Mouse (Mus musculus): ENCODE data around the gene Gm11985.

Gene Gm11985

DNA sequence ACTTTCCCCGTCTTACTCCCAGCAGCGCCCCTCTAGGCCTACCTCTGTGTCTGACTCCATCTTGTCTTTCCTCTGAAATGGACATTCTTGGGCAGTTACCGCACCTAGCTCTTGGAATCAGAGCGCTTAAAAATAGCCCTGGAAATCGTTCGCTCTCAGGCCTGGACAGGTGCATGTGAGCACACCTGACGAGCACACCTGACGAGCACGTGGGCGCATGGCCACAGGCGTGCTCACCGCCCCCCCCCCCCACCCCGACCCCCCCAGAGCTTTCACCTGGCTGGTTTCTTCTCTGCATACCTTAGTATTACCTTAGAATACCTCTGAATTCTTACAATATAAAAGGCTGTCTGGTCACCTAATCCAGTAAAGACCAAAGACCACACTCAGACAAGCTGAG is at the start of gene Gm11985:
TSS of gene Gm11985 (minus strand) at position 101 of the 400 bp plus-strand sequence.
- no peak for TF ChIP-seq GATA4 (IDR thresholded peaks at IDR 0.05; ENCODE audit: insufficient replicate concordance, low read length)

DNA sequence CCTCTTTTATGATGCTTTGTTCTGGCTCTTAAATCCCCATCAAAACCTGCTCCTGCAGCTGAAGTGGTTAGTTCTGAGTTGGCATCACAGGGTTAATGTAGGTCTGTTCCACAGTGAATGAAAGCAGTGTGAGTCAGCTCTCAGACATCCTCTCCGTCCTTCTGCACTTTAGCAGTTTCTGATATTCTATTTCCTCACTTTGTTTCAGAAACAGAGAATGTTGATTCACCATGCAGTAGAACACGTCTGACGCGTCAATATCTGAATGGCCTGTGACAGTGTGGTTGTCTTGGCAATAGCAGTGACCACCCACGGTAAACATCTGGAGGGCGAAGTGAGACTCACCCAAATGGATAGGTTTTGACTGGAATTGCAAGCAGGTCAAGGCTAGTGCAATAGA is 49.3 kb upstream of the Gm11985 start:
- no peak for TF ChIP-seq GATA4 (IDR thresholded peaks at IDR 0.05; ENCODE audit: insufficient replicate concordance, low read length)

DNA sequence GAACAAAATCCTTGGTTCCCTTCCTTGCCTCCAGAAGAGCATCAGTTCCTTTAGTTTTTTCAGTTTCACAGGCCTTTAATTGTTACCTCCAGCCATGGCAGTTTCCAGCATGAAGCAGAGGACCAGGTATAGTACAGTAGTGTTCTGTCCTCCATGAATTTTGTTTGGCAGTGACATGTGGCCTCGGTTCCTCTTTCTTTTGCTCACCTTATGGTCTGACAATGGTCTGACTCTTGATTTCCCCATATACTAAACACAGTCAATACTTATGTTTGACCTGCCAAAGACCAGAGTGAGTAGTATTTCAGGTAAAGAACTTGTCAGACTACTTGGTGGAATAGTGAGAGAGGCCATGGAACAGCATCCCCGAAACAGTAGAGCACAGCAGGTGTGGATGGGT is 48.4 kb upstream of the Gm11985 start:
- no peak for TF ChIP-seq GATA4 (IDR thresholded peaks at IDR 0.05; ENCODE audit: insufficient replicate concordance, low read length)

DNA sequence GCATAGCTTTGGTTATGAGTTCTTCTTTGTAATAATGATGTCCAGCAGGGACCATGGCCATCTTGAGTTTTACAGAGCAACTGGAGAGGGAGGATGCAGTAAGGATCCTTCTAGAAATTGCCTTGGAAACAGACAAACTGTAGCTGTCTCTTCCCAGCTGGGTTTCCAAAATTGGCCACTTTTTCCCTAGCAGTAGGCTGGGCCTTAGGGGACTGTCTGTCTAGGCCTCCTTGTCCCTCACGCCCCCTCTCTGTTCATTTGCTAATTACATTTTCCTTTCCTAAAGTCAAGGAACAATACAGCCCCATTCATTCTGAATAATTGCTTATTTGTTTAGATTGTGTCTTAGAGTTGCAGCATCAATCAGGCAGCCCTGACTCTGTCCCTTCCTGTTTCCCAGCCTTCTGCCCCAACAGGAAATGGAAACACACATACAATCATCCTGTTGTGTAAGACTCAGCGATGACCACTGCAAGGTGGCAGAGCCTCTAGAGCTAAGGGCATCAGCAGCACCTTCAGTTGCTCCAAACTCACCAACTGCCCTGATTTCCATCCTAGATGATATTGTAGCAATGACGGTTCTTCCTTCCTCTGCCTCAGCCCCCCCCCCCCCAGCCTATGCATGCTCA is 46.7 kb upstream of the Gm11985 start:
- TF ChIP-seq GATA4 (IDR thresholded peaks at IDR 0.05; ENCODE audit: insufficient replicate concordance, low read length) = no peak

DNA sequence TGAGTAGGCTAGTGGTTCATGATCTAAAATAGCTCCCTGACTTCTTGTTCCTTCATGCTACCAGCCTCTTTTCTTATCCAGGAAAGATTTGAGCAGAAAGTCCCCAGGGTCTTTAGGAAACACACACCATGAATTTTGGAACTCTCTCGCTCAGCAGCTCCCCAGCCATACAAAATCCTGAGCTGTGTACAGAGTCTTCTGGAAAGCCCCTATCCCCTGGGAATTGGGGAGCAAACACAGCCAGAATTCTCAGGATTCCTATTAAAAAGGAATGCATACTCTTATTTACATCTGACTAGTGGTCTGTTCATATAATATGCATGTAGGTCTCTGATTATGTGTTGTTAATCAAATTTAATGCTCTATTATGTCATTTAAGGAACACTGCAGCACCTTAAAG is 46.1 kb upstream of the Gm11985 start:
- no peak for TF ChIP-seq GATA4 (IDR thresholded peaks at IDR 0.05; ENCODE audit: insufficient replicate concordance, low read length)

DNA sequence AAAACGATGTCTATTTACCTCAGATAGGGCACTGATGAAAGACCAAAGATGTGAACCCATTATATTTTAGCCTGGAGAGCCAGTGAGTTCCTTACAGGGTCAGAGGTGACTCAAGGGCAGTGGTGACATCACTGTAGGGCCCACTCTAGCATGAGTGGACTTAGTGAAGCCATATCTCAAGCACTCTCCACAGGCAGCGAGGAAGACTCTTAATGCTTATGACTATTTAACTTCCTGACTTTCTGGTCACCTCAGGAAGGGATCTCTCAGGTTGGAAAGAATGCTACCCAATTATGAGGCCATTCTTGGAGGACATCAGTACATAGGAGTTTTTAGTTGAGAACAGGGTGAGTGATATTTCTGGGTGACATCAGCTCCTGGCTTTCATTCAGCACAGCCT is 45.0 kb upstream of the Gm11985 start:
- TF ChIP-seq GATA4 (IDR thresholded peaks at IDR 0.05; ENCODE audit: insufficient replicate concordance, low read length) = no peak

DNA sequence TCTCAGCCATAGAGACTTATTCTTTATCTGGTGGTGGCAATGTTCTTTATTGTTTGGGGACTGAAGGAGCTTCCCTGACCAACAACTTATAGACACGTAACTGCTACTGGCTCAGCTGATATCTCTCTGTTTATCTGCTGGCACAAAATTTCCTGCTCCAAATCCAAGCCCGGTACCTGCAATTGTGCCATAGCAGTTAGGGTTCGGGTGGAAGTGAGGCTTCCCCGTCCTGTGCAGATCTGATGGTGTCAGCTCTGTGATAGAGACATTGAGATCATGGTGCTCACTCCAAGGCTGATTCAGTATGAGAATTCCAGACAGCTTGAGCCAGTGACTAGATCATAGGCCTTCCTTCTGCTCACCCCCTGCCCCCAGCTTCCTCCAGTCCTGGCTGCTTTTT is 43.6 kb upstream of the Gm11985 start:
- no peak for TF ChIP-seq GATA4 (IDR thresholded peaks at IDR 0.05; ENCODE audit: insufficient replicate concordance, low read length)

DNA sequence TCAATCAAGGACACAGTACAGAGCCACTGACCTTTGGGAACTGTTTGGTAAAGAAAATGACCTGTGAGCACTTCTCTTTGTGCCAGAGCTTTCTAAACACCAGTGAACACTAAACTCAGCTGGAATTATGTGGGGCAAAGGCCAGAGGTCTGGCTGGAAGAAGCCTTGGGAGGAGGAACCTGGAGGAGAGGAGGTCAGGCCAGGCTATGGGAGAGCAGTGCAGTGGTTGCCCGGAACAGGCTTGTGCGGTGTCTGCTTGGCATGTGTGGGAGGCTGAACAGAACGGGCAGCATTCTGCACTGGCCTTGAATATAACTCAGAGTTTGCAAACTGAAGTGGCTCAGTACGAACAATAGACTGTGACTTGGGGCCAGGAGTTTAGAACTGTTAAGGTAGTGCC is 41.6 kb upstream of the Gm11985 start:
- TF ChIP-seq GATA4 (IDR thresholded peaks at IDR 0.05; ENCODE audit: insufficient replicate concordance, low read length) = no peak

DNA sequence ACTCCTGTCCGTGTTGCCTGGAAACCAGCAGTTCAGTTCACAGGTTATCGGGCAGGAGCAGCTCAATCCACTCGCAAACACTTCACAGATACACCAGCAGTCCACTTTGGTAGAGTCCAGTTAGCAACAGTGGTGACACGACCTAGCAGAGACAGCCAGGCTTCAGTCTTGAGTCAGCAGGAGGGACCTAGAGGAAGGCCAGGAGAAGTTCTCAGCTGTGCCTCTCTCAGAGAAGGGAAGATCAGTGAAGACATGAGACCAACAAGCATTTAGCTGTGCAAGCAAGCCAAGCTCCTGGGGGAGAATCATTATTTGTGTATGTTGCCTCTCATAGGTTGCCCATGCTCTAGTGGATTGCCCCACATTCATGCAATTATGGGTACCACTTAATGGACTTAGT is 39.7 kb upstream of the Gm11985 start:
- no peak for TF ChIP-seq GATA4 (IDR thresholded peaks at IDR 0.05; ENCODE audit: insufficient replicate concordance, low read length)

DNA sequence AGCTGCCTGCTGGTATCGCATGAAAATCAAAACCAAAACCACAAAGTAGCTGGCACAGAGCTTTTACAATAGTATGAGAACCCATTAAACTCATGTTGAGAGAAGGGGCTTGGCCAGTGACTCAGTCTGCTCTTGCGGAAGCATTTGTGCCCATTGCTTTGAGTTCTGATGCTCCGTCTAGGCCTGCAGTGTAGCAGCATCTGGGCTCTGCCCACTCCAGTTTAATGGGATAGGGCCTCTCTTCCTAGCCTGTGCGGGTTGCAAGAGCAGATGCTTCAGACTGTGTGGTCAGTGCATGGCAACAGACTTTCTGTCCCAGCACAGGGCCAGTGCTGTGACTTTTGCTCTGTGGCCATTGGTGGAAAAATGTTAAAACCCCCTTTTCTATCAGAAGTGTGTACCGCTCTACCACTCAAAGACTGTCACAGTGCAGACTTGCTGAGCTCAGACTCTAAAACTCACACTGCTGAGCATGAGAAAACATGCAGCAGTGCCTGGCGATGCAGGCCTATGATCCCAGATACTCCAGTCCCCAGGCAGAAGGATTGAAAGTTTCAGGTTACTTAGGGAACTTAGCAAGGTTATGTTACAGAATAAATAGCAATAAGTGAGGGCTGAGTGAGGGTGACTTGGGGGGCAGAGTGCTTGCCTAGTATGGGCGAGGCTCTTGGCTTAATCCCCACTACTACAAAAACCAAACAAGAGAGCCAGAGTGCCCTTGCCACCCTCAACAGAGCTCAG is 38.6 kb upstream of the Gm11985 start:
- TF ChIP-seq GATA4 (IDR thresholded peaks at IDR 0.05; ENCODE audit: insufficient replicate concordance, low read length) = no peak

DNA sequence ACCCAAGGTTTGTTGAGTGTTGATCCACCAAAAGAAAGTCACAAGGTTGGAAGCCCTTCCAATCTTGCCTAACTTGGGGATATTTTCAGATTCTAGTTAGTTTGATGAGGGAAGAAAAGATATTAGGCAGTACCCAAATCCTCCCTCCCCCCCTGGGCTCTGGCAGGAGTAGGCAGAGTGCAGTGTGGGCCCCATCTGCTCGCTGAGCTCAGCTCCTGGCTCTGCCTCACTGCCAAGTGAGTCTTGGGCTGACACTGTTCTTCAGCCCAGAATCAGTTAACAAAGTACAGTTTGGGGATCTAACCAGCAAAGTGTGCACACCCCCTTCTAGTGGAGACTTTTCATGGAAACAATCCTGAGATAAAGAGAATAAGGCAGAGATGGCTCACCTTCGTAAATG is 37.8 kb upstream of the Gm11985 start:
- TF ChIP-seq GATA4 (IDR thresholded peaks at IDR 0.05; ENCODE audit: insufficient replicate concordance, low read length) = no peak

DNA sequence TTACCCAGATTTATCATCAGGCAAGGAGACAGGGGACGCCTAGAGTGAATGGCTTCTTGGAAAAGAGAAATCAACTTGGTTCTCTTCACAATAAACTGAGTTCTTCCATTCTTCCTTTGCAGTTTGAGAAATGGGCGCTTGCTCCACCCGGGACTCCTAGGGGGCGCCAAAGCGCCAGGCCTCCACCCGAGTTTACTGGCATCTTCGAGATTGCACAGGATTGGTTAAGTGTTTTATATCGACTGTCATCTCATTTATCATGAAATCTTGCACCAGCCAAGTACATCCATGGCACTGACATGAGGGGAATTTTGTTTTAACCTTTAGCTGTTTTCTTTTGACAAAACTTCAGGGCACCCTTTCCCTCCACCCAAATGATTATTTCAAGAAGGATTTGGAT is 27.3 kb upstream of the Gm11985 start:
- no peak for TF ChIP-seq GATA4 (IDR thresholded peaks at IDR 0.05; ENCODE audit: insufficient replicate concordance, low read length)

DNA sequence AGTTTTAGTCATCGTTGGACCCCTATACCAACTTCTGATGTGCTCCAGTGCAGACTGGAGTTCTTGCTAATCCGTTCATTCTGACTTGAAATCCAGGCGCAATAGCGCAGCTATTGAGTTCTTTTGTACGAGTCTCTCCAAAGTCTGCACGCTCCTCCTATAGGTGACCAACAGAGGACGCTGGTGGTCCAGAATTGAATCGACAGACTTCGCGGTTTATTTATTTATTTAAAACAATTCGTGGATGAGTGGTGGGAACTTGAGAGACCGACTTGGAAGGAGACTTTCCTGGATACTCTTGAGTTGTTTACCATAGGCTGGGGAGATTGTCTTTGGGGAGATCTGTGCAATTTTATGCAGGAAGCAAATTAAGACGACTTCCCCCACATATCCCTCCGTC is 26.4 kb upstream of the Gm11985 start:
- no peak for TF ChIP-seq GATA4 (IDR thresholded peaks at IDR 0.05; ENCODE audit: insufficient replicate concordance, low read length)

DNA sequence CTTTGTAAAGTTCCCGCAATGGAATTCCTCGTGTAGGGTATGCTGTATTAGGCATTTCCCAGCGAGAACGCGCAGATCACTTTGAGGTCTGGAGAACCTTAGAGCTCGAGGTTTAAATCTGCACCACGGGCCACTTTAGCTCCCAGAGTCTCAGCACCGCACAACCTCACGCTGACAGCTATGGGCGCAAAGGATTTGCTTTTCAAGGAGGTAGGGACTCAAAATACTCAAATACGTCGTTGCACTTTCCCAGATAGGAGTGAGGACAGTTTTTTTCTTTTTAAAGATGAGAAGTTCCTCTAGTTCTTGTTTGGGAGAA is 25.9 kb upstream of the Gm11985 start:
- TF ChIP-seq GATA4 (IDR thresholded peaks at IDR 0.05; ENCODE audit: insufficient replicate concordance, low read length) = no peak

DNA sequence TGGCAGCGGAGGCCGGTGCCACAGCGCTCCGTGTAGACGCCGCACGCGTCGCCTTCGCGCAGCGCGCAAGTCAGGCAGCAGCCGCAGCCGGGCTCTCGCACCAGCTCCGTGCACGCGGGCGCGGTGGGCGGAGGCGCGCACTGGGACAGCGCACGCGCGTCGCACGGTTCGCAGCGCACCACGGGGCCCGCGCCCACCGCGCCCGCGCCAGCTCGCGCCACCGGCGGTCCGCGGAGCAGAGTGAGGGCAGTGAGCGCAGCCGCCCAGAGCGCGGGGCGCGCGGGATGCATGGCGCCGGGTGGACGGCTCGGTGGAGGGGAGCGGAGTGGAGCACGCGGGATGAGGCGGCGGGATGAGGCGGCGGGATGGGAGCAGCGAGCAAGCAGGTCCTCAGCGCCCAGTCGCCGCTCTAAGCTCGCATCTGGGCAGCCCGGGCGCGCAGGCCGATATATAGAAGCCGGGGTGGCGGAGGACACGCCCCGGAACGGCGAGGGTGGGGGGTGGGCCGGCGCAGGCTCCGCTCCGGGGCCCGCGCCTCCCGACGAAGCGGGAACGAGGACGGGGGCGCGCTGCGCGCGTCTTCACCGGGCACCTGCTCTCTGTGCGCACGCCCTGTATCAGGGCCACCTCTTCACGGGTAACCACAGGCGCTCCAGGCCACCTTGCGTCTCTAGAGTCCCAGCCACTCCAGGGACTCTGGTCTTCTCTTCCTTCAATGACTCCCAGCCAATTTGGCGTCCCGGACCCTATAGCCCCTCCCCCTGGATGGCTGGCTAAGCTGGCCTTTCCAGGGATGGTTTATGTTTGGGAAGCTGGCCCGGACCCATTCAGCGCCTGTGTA is 25.4 kb upstream of the Gm11985 start, which contains the start of gene Igfbp3:
TSS of gene Igfbp3 (minus strand) at position 423 of the 841 bp plus-strand sequence.
- TF ChIP-seq GATA4 (IDR thresholded peaks at IDR 0.05; ENCODE audit: insufficient replicate concordance, low read length) = no peak

DNA sequence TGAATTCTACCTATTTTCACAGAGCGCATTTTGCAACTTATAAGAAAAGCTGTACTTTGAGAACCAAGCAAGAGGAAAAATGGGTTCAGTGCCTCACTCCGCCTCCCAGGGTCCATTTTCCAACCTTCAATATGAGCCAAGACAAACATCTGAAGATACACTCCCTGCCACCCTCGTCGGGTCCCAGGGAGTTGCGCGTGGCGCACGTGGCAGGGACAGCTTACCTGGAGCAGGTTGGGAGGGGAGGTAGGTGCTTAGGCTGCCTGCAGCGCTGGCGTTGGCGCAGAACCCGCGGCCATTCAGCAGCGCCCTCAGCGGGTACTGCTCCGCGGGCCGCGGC is 24.8 kb upstream of the Gm11985 start:
- TF ChIP-seq GATA4 (IDR thresholded peaks at IDR 0.05; ENCODE audit: insufficient replicate concordance, low read length) = no peak
